Mouse (Mus musculus): ENCODE results near the gene Nfix. TPM values are rescaled to one million over a fixed set of nuclear protein-coding genes. Genes with fewer than 3 reads are reported as not detected.
A peak's percentile ranks its signal among the peaks of the same experiment; 100 is the strongest.

Nfix gene
- total and polyA plus RNA-seq, 2 experiments from 2014 or later = 53.7 to 62.5 TPM

- 0 out of 2 replicates have a peak, but pooled peaks cover 10% of the 10 kb centered on the region for H3K4me1 ChIP-seq (ENCODE audit: insufficient read depth, low read length)
- H3K4me2 ChIP-seq (ENCODE audit: low read depth, low read length, poor library complexity, severe bottlenecking) = peak overlapping the region; percentile 20
- ATAC-seq (ENCODE audit: low FRiP score) (peak; percentile 34; the same call in 1 of the 2 replicates), DNase-seq (ENCODE audit: low spot score) (peak; percentile 53)
- no peaks in the 10 kb centered on the region for H3K9me3 ChIP-seq (ENCODE audit: low read length)
- no peaks in the 10 kb centered on the region for H3K36me3 ChIP-seq (ENCODE audit: insufficient read depth, low read length)
- peaks cover 78% of the 10 kb centered on the region for H3K27me3 ChIP-seq (ENCODE audit: insufficient read depth, low read length)
- no peak overlapping the region; the same call in none of the 2 replicates for H3K9ac ChIP-seq (replicated peaks; ENCODE audit: low read length, poor library complexity, severe bottlenecking)
- TF ChIP-seq CTCF (IDR thresholded peaks at IDR 0.05) = no peak
- H3K27ac ChIP-seq (ENCODE audit: low read depth, low read length) = peak overlapping the region; percentile 57
- H3K4me3 ChIP-seq (ENCODE audit: low read depth, low read length) = no peak overlapping the region
- 7% methylated on average over 38 of the region's 38 CpGs for WGBS
Observed at GRCm38 (mm10) chr8:84785756-84786677, 14.1 kb downstream of the Nfix start.

DNA sequence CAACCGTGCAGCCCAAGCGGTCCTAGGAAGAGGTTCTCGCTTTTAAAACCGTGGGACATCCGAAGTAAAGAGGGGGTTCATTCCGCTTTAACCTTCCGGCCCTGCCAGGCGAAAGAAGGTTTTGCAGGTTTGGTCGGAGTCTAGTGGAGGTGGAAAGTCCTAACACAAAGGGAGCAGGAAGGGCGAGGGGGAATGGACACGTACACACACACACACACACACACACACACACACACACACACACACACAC, 14.7 kb downstream of the Nfix start:
- no peaks in the 10 kb centered on the region for H3K36me3 ChIP-seq (ENCODE audit: insufficient read depth, low read length)
- peaks cover 76% of the 10 kb centered on the region for H3K27me3 ChIP-seq (ENCODE audit: insufficient read depth, low read length)
- DNase-seq (ENCODE audit: low spot score) (no peak), ATAC-seq (ENCODE audit: low FRiP score) (no peak)
- H3K4me1 ChIP-seq (ENCODE audit: insufficient read depth, low read length) = 0 out of 2 replicates have a peak, but pooled peaks cover 7% of the 10 kb centered on the region
- no peak overlapping the region for H3K4me3 ChIP-seq (ENCODE audit: low read depth, low read length)
- 15% methylated on average over 11 of the region's 11 CpGs for WGBS
- no peak for TF ChIP-seq CTCF (IDR thresholded peaks at IDR 0.05)
- no peaks in the 10 kb centered on the region for H3K9me3 ChIP-seq (ENCODE audit: low read length)
- no peak overlapping the region for H3K9ac ChIP-seq (replicated peaks; ENCODE audit: low read length, poor library complexity, severe bottlenecking)
- H3K27ac ChIP-seq (ENCODE audit: low read depth, low read length) = no peak overlapping the region
- H3K4me2 ChIP-seq (ENCODE audit: low read depth, low read length, poor library complexity, severe bottlenecking) = peak overlapping the region; percentile 32; the same call in 1 of the 2 replicates

DNA sequence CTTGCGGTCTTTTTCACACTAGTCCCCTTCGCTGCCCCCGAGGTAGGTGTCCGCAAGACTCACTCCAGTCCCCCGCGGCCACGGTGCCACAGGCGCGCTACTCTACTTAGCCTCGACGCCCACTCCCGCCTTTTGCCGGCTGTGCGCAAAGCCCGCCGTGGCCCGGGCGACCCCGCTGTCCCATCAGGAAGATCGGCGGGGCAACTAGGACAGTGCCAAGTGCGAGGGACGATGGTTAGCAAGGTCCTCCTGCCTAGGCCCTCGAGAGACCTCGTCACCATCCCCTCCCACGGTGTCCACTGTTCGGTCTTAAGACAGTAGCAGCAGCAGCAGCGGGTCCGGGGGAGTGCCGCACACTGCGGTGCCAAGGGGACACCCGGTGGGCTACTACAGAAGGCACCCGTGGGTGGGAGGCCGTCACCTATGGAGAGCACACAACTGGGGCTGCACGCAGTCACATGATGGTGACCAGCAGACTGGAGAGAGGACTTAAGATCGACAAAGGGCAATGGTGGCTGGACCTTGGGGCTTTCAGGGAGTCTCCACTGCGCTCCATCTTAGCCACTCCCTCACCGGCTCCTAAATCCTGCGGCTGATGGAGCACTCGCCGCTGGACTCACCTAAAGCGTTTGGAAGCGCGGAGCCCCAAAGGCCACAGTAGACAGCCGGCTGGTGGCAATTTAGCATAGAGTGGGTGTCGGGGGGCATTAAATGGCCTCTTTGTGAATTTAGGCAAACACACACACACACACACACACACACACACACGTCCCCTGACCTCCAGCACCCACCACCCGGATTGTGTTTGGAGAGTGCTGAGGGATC, 15.3 kb downstream of the Nfix start:
- Histone ChIP-seq H3K4me3 (ENCODE audit: low read depth, low read length) (0 out of 2 replicates have a peak overlapping the region, but pooled peaks have one; percentile 12), H3K9ac (replicated peaks; ENCODE audit: low read length, poor library complexity, severe bottlenecking) (no peak overlapping the region; the same call in 1 of the 2 replicates), H3K27me3 (ENCODE audit: insufficient read depth, low read length) (peaks cover 71% of the 10 kb centered on the region), H3K36me3 (ENCODE audit: insufficient read depth, low read length) (no peaks in the 10 kb centered on the region), H3K4me1 (ENCODE audit: insufficient read depth, low read length) (0 out of 2 replicates have a peak, but pooled peaks cover 9% of the 10 kb centered on the region), H3K27ac (ENCODE audit: low read depth, low read length) (peak overlapping the region; percentile 38; the same call in 1 of the 2 replicates), H3K4me2 (ENCODE audit: low read depth, low read length, poor library complexity, severe bottlenecking) (peak overlapping the region; percentile 32), H3K9me3 (ENCODE audit: low read length) (no peaks in the 10 kb centered on the region)
- no peak for ATAC-seq (ENCODE audit: low FRiP score)
- no peak for TF ChIP-seq CTCF (IDR thresholded peaks at IDR 0.05)
- WGBS = 4% methylated on average over 46 of the region's 48 CpGs
- no peak for DNase-seq (ENCODE audit: low spot score)

DNA sequence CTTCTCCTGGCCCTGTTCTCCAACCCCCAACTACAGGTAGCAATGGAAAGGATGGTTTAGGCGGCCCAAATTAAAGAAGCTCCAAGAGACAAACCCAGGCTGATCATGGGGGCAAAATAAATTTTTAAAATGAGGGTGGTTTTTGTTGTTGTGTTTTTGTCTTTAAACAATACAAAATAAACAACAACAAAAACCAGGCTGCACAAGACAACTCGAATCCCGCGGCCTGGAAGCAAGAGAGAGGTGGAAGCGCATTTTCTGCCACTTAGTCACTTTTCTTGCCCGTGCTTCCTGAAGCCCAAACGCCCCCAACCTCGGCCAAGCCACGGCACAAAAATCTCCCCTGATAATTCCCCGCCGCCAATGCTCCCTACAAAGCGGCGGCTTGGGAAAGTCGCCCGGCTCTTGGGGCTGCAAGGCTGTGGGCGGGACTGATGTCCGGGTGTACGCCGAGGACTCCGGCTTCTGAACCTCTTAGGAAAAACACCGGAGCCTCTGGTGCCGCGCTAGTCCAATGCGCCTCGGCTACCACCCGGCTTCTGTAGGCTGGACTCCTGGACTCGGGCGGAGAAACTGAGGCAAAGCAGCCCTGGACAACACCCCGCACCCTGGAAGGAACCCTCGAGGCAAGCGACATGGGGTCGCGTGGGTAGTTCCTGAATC, 16.1 kb downstream of the Nfix start:
- DNase-seq (ENCODE audit: low spot score) = no peak

GRCm38 (mm10) chr8:84783198-84783918, 16.8 kb downstream of the Nfix start:
- H3K4me1 ChIP-seq (ENCODE audit: insufficient read depth, low read length) = 0 out of 2 replicates have a peak, but pooled peaks cover 2% of the 10 kb centered on the region
- no peaks in the 10 kb centered on the region for H3K36me3 ChIP-seq (ENCODE audit: insufficient read depth, low read length)
- no peak for TF ChIP-seq CTCF (IDR thresholded peaks at IDR 0.05)
- DNase-seq (ENCODE audit: low spot score) (no peak), ATAC-seq (ENCODE audit: low FRiP score) (no peak)
- no peak overlapping the region for H3K27ac ChIP-seq (ENCODE audit: low read depth, low read length)
- no peak overlapping the region for H3K4me2 ChIP-seq (ENCODE audit: low read depth, low read length, poor library complexity, severe bottlenecking)
- H3K9me3 ChIP-seq (ENCODE audit: low read length) = no peaks in the 10 kb centered on the region
- WGBS = 18% methylated on average over 11 of the region's 11 CpGs
- no peak overlapping the region for H3K9ac ChIP-seq (replicated peaks; ENCODE audit: low read length, poor library complexity, severe bottlenecking)
- H3K4me3 ChIP-seq (ENCODE audit: low read depth, low read length) = no peak overlapping the region
- H3K27me3 ChIP-seq (ENCODE audit: insufficient read depth, low read length) = peaks cover 67% of the 10 kb centered on the region

More for the DNA sequence above, 16.1 kb downstream of the Nfix start:
- Histone ChIP-seq H3K27ac (ENCODE audit: low read depth, low read length) (0 out of 2 replicates have a peak overlapping the region, but pooled peaks have one; percentile 38), H3K4me1 (ENCODE audit: insufficient read depth, low read length) (0 out of 2 replicates have a peak, but pooled peaks cover 3% of the 10 kb centered on the region), H3K4me2 (ENCODE audit: low read depth, low read length, poor library complexity, severe bottlenecking) (peak overlapping the region; percentile 32), H3K36me3 (ENCODE audit: insufficient read depth, low read length) (no peaks in the 10 kb centered on the region), H3K4me3 (ENCODE audit: low read depth, low read length) (0 out of 2 replicates have a peak overlapping the region, but pooled peaks have one; percentile 12), H3K27me3 (ENCODE audit: insufficient read depth, low read length) (peaks cover 67% of the 10 kb centered on the region), H3K9ac (replicated peaks; ENCODE audit: low read length, poor library complexity, severe bottlenecking) (no peak overlapping the region), H3K9me3 (ENCODE audit: low read length) (no peaks in the 10 kb centered on the region)
- no peak for ATAC-seq (ENCODE audit: low FRiP score)
- WGBS = 2% methylated on average over 33 of the region's 33 CpGs
- no peak for TF ChIP-seq CTCF (IDR thresholded peaks at IDR 0.05)
